Mouse (Mus musculus) liver, embryonic 13.5 days (tissue): ENCODE measurements around the gene Htr6. TPM values are rescaled to one million over a fixed set of nuclear protein-coding genes. Genes with fewer than 3 reads are reported as not detected.

ENCODE experiments used
- ATAC-seq: fragments of 200-750 bp; cut with Nextera tagmentation; 2 replicates; pipeline ENCODE4 v1.8.0; 2017; ENCODE audit warnings: low read depth, mild to moderate bottlenecking, moderate number of reproducible peaks, moderate library complexity
- DNase-seq: peaks from one replicate; pipeline ENCODE4 v3.0.0; 2022
- H3K27ac ChIP-seq: fragments of 300-500 bp; sonication (generic); 2 replicates; pipeline ENCODE4 v1.5.1; 2015; ENCODE audit warnings: moderate library complexity, mild to moderate bottlenecking, inconsistent platforms
- H3K27me3 ChIP-seq: fragments of 300-500 bp; sonication (generic); 2 replicates; pipeline ENCODE4 v1.6.1; 2015; ENCODE audit warnings: mild to moderate bottlenecking, inconsistent platforms
- H3K36me3 ChIP-seq: fragments of 300-500 bp; sonication (generic); 2 replicates; pipeline ENCODE4 v1.6.1; 2015; ENCODE audit warnings: mild to moderate bottlenecking, inconsistent platforms
- H3K4me1 ChIP-seq: fragments of 300-500 bp; sonication (generic); replicated peaks from 2 replicates; pipeline ENCODE4 v1.6.1; 2015; ENCODE audit warnings: inconsistent platforms
- H3K4me2 ChIP-seq: fragments of 300-500 bp; sonication (generic); 2 replicates; pipeline ENCODE4 v1.6.1; 2015; ENCODE audit warnings: inconsistent platforms, mild to moderate bottlenecking, moderate library complexity
- H3K4me3 ChIP-seq: fragments of 300-500 bp; sonication (generic); replicated peaks from 2 replicates; pipeline ENCODE4 v1.5.1; 2015; ENCODE audit warnings: mild to moderate bottlenecking, inconsistent platforms
- H3K9ac ChIP-seq: fragments of 300-500 bp; sonication (generic); 2 replicates; pipeline ENCODE4 v1.6.1; 2015; ENCODE audit warnings: mild to moderate bottlenecking, inconsistent platforms
- H3K9me3 ChIP-seq: fragments of 300-500 bp; sonication (generic); replicated peaks from 2 replicates; pipeline ENCODE4 v1.6.1; 2016; ENCODE audit warnings: inconsistent platforms
- WGBS: fragments of 180-500 bp; shearing (Covaris S2); methylation state at CpG from one replicate; pipeline ENCODE4 v1.1.7; 2015; ENCODE audit not compliant: insufficient replicate concordance; 5-methylcytosine and 5-hydroxymethylcytosine counted together
- polyA plus RNA-seq: library from polyadenylated mRNA; unstranded; fragments of >200 nt; fragmentation: Nextera tagmentation; extraction: Ambion mirVana; gene quantifications from 2 replicates; pipeline ENCODE4 v1.2.1, GENCODE M21; 2015

Htr6 gene
- polyA plus RNA-seq, 1 experiment from 2014 or later, result not detected

GRCm38 (mm10) chr4:139101546-139101945 lies 26.2 kb upstream of the Htr6 start:
- DNase-seq, result no peak
- H3K9me3 ChIP-seq, result no peaks in the 10 kb centered on the region
- no peak overlapping the region for H3K4me3 ChIP-seq
- H3K4me1 ChIP-seq, result no peaks in the 10 kb centered on the region
- no peak overlapping the region for H3K4me2 ChIP-seq
- 0 out of 2 replicates have a peak, but pooled peaks cover under 1% of the 10 kb centered on the region for H3K27me3 ChIP-seq
- H3K9ac ChIP-seq, result no peak overlapping the region
- H3K36me3 ChIP-seq, result peaks cover 36% of the 10 kb centered on the region
- no peak overlapping the region for H3K27ac ChIP-seq
- no peak for ATAC-seq
- 77% methylated on average over 6 of the region's 6 CpGs for WGBS

DNA sequence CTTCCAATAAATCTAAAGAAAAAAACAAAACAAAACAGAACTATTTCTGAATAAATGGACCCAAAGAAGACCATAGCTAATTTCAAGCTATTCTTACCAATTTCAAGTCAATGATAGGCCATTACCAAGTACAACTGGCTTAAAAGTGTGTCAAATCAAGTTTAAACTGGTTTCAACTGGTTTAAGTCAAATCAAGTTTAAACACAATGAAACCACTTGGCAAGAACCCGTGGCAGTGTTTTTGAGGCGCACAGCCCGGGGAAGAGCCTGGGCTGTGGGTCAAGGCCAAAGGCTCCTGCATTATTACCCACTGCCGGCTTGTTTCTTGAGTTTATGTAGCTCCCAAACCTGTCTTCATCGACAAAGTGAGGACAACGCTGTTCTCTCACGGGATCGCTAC lies 25.0 kb upstream of the Htr6 start:
- H3K27me3 ChIP-seq, result peaks cover 10% of the 10 kb centered on the region
- ATAC-seq, result no peak
- 80% methylated on average over 8 of the region's 8 CpGs for WGBS

DNA sequence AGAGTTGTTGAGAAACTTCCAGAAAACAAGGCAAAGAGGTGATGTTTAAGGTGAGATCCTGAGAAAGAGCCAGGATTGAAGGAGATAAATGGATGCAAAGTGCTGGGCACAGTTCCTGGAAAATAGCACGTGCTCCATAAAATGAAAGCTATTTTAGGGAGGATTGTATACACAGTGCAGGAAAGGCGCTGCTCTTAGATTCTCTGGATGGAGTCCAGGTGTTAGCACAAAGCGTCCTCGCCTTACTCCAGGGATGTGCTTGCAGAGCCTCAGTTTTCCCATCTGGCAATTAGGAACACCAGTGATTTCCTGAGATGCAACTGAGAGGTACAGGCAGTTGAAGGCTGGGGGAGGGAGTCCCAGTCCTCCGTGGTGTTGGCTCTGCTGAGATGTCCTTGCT lies 20.8 kb upstream of the Htr6 start:
- peaks cover 52% of the 10 kb centered on the region for H3K27me3 ChIP-seq

More for the DNA sequence above, 25.0 kb upstream of the Htr6 start:
- Histone ChIP-seq H3K4me1 (no peaks in the 10 kb centered on the region), H3K4me3 (no peak overlapping the region), H3K27ac (no peak overlapping the region), H3K9ac (no peak overlapping the region), H3K9me3 (no peaks in the 10 kb centered on the region), H3K36me3 (peaks cover 36% of the 10 kb centered on the region), H3K4me2 (no peak overlapping the region)
- no peak for DNase-seq

DNA sequence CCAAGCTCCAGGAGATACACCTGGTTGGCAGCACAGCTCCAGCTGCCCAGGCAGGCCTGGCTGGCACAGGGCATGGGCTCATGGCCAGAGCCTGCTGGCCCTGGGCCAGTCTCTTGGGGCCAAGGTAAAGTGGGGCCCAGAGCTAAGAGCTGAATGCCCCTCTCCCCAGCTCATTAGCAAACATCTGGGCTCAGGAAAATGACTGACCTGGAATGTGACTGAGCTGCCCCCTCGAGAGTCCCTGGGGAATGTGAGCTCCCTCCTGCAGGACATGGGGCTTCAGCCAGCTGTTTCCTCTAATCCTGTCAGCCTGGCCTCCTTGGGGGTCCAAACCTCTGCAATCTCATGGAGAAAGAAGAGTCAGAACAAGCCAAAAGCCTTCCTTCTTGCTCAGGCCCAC lies 20.0 kb upstream of the Htr6 start:
- H3K27me3 ChIP-seq, result peaks cover 60% of the 10 kb centered on the region
- 32% methylated on average over 1 of the region's 1 CpGs for WGBS
- DNase-seq (no peak), ATAC-seq (no peak)
- no peak overlapping the region for H3K9ac ChIP-seq
- no peak overlapping the region for H3K4me2 ChIP-seq
- no peaks in the 10 kb centered on the region for H3K36me3 ChIP-seq
- H3K27ac ChIP-seq, result no peak overlapping the region
- no peaks in the 10 kb centered on the region for H3K9me3 ChIP-seq
- H3K4me3 ChIP-seq, result no peak overlapping the region
- peaks cover 15% of the 10 kb centered on the region for H3K4me1 ChIP-seq

More for the DNA sequence above, 20.8 kb upstream of the Htr6 start:
- Histone ChIP-seq H3K4me1 (peaks cover 14% of the 10 kb centered on the region), H3K4me2 (no peak overlapping the region), H3K4me3 (no peak overlapping the region), H3K9ac (no peak overlapping the region), H3K27ac (no peak overlapping the region), H3K9me3 (no peaks in the 10 kb centered on the region), H3K36me3 (peaks cover 1% of the 10 kb centered on the region; the same call in 1 of the 2 replicates)
- DNase-seq (no peak), ATAC-seq (no peak)
- 54% methylated on average over 5 of the region's 5 CpGs for WGBS

DNA sequence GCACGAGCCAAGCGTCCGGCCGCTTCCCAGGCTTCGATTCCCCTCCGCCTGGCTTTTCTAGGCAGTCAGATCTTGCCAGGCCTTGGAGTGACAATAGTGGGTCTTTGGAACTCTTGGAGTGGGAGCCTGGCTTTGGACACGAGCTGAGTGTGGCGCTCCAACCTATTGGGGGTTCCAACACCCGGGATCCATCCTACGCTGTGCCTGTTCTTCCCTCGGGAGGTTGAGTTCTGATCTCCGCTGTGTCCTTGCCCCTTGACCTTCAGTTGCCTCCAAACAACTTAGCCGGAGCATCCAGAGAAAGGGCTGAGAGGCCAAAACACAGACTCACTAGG lies 17.8 kb upstream of the Htr6 start:
- peak overlapping the region; percentile 54 for H3K4me3 ChIP-seq
- ATAC-seq (no peak), DNase-seq (no peak)
- H3K4me1 ChIP-seq, result peaks cover 15% of the 10 kb centered on the region
- H3K4me2 ChIP-seq, result peak overlapping the region; percentile 67
- H3K27ac ChIP-seq, result no peak overlapping the region
- 36% methylated on average over 12 of the region's 13 CpGs for WGBS
- no peak overlapping the region for H3K9ac ChIP-seq
- no peaks in the 10 kb centered on the region for H3K9me3 ChIP-seq
- H3K36me3 ChIP-seq, result no peaks in the 10 kb centered on the region
- H3K27me3 ChIP-seq, result peaks cover 82% of the 10 kb centered on the region

GRCm38 (mm10) chr4:139092356-139093195 lies 17.2 kb upstream of the Htr6 start, which contains the start of gene Nbl1:
Gene Nbl1, minus strand, starts transcription at chr4:139092993.
- DNase-seq (no peak), ATAC-seq (no peak)
- H3K4me1 ChIP-seq, result peaks cover 15% of the 10 kb centered on the region
- H3K9me3 ChIP-seq, result no peaks in the 10 kb centered on the region
- peaks cover 88% of the 10 kb centered on the region for H3K27me3 ChIP-seq
- H3K27ac ChIP-seq, result no peak within 1 kb of the TSS
- peak within 1 kb of the TSS; percentile 26 for H3K9ac ChIP-seq
- WGBS, result 3% methylated on average over 94 of the region's 105 CpGs
- no peaks in the 10 kb centered on the region for H3K36me3 ChIP-seq
- H3K4me3 ChIP-seq, result peak within 1 kb of the TSS; percentile 54
- peak within 1 kb of the TSS; percentile 67 for H3K4me2 ChIP-seq

- H3K27me3 ChIP-seq, result peaks cover 95% of the 10 kb centered on the region
- no peak for DNase-seq
Observed at GRCm38 (mm10) chr4:139091478-139092355, 16.3 kb upstream of the Htr6 start.

DNA sequence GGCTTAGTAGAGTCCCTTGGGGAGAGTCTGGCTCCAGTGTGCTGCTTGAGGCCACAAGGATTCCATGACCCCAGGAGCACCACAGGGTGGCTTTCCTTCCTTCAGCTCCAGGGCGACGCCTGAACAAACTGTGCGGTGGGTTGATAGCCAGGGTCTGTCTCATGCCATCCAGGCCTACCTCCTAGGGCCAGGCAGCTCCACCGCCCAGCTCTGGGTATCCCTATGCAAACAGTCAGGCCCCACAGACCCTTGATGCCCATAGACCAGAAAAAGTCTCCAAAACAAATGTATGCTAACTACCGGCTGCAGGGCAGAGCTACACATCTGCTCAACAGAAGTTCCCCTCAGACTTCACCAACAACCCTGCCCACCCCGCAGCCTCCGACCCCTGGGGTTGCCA lies 15.7 kb upstream of the Htr6 start:
- no peaks in the 10 kb centered on the region for H3K36me3 ChIP-seq
- WGBS, result 40% methylated on average over 7 of the region's 7 CpGs
- H3K27me3 ChIP-seq, result peaks cover 95% of the 10 kb centered on the region
- H3K27ac ChIP-seq, result no peak overlapping the region
- H3K9ac ChIP-seq, result no peak overlapping the region
- H3K4me3 ChIP-seq, result no peak overlapping the region
- H3K9me3 ChIP-seq, result no peaks in the 10 kb centered on the region
- no peak for ATAC-seq
- H3K4me1 ChIP-seq, result peaks cover 15% of the 10 kb centered on the region
- H3K4me2 ChIP-seq, result no peak overlapping the region
- no peak for DNase-seq

More at GRCm38 (mm10) chr4:139091478-139092355, 16.3 kb upstream of the Htr6 start:
- 10% methylated on average over 28 of the region's 28 CpGs for WGBS
- Histone ChIP-seq H3K4me2 (peak overlapping the region; percentile 67), H3K9ac (peak overlapping the region; percentile 26; the same call in 1 of the 2 replicates), H3K36me3 (no peaks in the 10 kb centered on the region), H3K27ac (no peak overlapping the region), H3K4me3 (peak overlapping the region; percentile 54), H3K9me3 (no peaks in the 10 kb centered on the region), H3K4me1 (peaks cover 15% of the 10 kb centered on the region)
- no peak for ATAC-seq

GRCm38 (mm10) chr4:139090303-139090940 lies 15.1 kb upstream of the Htr6 start:
- no peaks in the 10 kb centered on the region for H3K36me3 ChIP-seq
- peaks cover 15% of the 10 kb centered on the region for H3K4me1 ChIP-seq
- no peak overlapping the region for H3K4me3 ChIP-seq
- no peak for ATAC-seq
- no peak overlapping the region for H3K4me2 ChIP-seq
- DNase-seq, result no peak
- H3K27me3 ChIP-seq, result peaks cover 95% of the 10 kb centered on the region
- 51% methylated on average over 15 of the region's 15 CpGs for WGBS
- H3K27ac ChIP-seq, result no peak overlapping the region
- no peaks in the 10 kb centered on the region for H3K9me3 ChIP-seq
- no peak overlapping the region for H3K9ac ChIP-seq

DNA sequence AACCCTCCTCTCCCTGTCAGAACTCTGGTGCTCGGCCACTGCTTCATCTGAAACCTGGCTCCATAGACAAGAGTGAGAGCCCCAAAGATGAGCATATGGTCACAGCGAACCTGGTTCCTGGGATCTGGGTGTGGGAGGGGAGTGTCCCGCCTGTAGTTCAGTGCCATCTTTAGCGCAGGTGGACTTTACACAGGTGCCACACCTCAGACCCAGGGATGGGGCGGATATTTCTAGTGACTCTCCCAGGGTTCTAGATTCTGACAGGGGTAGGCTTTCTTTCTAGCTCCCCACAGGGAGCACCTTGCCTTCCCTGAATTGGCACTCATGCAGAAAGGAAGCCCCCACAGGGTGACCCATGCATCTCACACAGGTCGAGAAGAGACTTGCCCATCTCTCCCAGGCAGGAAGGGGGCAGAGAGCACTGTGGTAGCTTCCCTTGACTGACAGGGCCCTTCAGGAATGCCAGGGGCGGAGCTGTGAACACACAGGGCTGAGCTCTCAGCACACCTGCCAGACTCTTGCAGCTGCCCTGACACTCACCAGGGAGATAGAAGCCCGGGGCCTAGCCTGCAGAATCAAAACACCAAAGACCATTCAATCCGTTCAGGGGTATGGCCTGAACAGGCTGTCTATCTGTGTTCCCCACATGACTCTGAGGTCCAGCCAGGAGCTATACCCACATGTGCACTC lies 13.8 kb upstream of the Htr6 start:
- H3K9me3 ChIP-seq, result no peaks in the 10 kb centered on the region
- no peak overlapping the region for H3K4me2 ChIP-seq
- 46% methylated on average over 9 of the region's 9 CpGs for WGBS
- H3K9ac ChIP-seq, result no peak overlapping the region
- peaks cover 95% of the 10 kb centered on the region for H3K27me3 ChIP-seq
- H3K4me1 ChIP-seq, result peaks cover 15% of the 10 kb centered on the region
- no peaks in the 10 kb centered on the region for H3K36me3 ChIP-seq
- no peak overlapping the region for H3K27ac ChIP-seq
- H3K4me3 ChIP-seq, result no peak overlapping the region
- DNase-seq (no peak), ATAC-seq (no peak)
